Mouse (Mus musculus): ENCODE results near the gene Scamp1.
"Not testable (repeated sequence)": the region's sequence is repeated elsewhere in the genome, so short reads cannot be mapped to it uniquely, and the experiment has no call there.

Scamp1 gene

DNA sequence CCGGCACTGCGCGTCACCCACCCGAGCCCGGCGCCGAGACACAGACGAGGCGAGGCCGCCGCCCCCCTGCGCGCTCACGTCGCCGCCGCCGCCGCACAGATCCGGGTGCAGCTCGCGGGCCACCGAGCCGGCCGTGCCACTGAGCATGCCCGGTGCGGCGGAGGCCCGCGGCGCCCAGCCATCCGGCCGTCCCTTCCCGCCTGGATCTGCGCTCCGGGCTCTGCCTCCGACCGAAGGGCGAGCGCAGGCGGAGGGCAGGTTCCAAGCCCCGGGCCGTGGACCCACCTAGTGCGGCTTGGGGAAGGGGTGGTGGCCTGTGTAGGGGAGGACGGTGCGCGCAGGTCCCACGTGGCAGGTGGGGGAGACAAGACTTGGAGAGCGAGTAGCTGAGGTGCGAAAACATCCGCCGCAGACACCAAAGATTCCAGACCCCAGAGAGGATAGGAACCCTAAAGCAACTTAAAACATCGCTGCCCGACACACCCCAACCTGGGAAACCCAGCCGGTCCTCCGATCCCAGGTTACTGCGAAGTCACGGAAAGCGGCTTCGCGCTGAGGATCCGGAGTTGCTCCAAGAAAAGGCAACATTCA lies at the start of gene Scamp1:
Gene Scamp1, minus strand, starts transcription at position 577 of the 591 bp plus-strand sequence.
- peak; percentile 95 for DNase-seq

- DNase-seq = no peak
Measured at GRCm38 (mm10) chr13:94330392-94330979, 44.8 kb upstream of the Scamp1 start.

GRCm38 (mm10) chr13:94329005-94329404 lies 43.3 kb upstream of the Scamp1 start:
- DNase-seq = not testable (repeated sequence)

DNA sequence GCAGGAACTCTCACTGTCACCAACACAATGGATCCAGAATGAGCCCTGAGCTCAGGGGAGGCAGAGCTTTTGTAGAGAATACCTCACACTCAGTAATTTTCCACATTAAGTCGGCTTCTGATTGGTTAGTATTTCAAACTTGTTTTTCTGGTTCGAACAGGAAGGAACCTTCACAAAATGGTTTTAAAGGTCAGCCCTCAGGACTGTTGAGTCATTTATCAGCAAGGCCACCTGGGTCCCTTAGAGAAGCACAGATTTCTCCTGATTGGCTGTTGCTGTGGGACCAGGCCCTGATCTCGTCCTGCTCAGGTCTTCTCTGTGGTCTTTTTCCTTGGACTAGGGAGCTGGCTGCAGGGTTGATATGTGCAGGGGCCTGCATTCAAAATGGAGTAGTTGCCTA lies 42.4 kb upstream of the Scamp1 start:
- DNase-seq = no peak

DNA sequence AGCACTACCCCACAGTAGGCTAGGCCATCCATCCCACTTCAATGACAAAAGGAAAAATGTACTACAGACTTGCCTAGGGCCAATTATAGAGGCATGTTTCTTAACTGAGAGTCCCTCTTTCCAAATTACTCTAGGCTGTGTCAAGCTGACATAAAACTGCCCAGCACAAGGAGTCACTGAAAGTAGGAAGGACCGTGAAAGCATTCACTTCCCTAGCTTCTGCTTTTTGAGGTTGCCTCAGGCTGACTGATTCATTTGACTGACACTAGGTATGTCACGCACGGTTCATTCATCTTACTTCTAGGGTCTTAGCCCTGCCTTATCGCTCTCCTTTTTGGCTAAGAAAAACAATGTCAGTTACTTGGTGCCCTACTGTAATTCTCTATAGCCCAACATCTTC lies 36.8 kb upstream of the Scamp1 start:
- no peak for DNase-seq

DNA sequence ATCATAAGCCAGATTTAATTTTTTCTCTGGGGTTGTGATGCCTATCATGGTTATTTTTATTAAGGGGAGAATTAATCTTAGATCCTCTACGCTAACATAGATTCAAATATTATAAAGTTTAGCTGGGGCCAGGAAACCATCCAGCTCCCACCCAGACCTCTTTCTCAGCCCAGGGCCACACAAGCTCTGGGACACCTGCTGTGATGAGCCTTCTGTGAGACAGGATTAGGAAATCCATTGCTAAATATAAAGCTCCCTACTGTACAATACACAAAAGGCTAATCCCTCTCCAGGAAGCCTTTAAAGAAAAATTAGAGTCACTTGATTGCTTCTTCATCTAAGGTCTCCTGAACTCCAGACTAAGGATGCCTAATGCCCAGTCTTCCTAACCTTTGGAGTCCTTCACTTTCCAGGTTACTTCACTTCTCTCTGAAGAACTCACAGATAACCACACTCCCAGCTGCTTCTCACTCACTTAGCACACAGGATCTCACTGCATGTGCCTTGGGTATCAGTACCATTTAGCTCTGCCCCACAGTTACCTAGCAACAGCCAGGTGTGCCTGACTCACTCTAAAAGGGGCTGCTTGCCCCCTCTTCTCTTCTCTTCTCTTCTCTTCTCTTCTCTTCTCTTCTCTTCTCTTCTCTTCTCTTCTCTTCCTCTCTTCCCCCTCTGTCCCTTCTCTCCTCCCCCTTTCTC lies 35.6 kb upstream of the Scamp1 start:
- DNase-seq = no peak

- DNase-seq = no peak
Measured at GRCm38 (mm10) chr13:94316975-94317511, 31.4 kb upstream of the Scamp1 start.

DNA sequence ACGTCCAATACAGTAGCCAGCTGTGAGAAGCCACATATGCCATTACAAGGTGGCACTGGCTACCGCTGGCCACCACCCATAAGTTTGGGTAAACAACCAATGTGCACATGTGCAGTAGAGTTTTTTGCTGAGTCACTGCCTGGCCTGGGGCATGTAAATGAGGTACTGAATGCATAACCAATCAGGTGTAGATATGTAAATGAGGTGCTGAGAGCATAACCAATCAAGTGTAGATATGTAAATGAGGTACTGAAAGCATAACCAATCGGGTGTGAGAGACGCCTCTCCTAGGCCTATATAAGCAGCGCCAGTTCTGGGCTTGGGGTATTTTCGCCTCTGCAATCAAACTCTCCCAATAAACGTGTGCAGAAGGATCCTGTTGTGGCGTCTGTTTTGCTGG lies 27.2 kb upstream of the Scamp1 start:
- not testable (repeated sequence) for DNase-seq

DNA sequence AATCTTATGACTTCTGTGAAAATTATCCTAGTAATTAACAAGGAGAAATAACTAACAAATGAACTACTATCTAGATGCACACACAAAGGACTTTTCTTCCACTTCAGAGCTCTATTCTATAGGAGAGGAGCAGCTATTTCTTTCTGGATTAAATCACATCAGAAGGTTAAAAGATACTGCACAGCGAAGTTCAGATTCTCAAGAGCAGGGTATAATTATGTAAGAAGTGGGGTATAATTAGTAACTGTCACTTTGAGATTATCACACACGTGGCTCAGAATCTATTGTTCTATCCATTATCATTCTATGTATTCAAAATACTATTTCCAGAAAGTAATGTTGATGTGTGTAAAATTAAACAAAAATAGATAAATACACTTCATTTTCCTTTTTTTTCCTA lies 22.6 kb upstream of the Scamp1 start:
- no peak for DNase-seq

GRCm38 (mm10) chr13:94307531-94307930 lies 21.9 kb upstream of the Scamp1 start:
- DNase-seq = no peak

GRCm38 (mm10) chr13:94306968-94307289 lies 21.3 kb upstream of the Scamp1 start:
- DNase-seq = no peak

- DNase-seq = peak; percentile 57
Measured at GRCm38 (mm10) chr13:94306277-94306967, 20.8 kb upstream of the Scamp1 start.

DNA sequence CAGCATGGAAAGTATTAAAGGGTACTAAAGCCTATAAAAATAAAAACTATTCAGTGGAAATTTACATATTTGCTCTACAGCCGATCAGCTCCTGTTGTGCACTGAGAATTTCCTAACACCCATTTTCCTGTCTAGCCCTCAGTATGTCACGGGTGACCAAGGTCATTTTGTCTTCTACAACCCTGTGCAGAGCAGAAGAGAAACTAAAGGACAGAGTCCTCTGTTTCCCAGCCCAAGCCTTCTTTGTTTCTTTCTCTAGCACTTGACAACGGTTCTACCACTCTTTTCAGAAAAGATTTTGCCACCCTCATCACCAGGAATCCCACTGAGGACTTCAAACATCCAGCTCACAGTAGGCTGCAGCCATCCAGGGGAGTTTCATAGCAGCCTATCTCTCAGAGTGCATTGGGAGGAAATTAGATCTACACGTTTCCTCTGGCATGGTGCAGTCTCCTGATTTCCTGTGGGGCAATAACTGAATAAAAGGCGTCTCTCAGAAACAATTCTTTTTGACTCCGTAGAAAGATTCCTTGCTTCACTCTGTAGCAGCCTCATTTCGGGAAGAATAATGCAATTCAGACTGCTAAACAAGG lies 15.4 kb upstream of the Scamp1 start:
- no peak for DNase-seq

DNA sequence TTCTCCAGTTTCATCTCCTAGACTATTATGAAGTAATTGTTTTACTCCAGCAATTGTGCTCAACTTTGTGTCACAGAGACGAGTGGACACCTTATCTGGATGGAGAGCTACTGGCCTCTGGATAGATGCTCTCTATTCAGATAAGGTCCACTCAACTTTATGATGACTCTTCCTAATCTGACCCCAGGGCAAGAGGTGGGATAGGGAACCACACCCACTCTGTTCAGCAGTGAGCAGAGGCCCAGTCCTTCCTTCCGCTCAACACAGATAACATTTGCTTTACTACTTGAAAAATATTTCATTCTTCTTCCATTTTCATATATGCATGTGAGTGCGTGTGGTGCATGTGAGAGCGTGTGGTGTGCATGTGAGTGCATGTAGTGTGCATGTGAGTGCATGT lies 14.6 kb upstream of the Scamp1 start:
- no peak for DNase-seq

- no peak for DNase-seq
Measured at GRCm38 (mm10) chr13:94298401-94298800, 12.7 kb upstream of the Scamp1 start.

- no peak for DNase-seq
Measured at GRCm38 (mm10) chr13:94296371-94296770, 10.7 kb upstream of the Scamp1 start.

GRCm38 (mm10) chr13:94295922-94296321 lies 10.3 kb upstream of the Scamp1 start:
- DNase-seq = no peak

DNA sequence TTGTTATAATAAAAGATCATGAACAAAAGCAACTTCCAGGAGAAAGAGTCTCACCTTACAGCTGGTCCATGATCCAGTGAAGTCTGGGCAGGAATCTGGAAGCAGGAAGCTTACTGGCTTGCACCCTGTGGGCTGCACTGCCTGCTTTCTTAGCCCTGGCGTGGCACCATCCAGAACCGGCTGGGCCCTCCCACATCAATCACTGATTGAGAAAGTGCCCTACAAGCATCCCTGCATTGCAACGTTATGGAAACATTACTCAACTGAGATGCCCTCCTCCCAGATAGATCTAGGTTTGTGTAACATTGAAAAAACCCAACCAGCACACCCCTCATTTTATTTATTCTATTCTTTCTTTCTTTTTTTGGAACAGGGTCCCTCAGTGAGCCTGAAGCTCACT lies 9.2 kb upstream of the Scamp1 start:
- no peak for DNase-seq

DNA sequence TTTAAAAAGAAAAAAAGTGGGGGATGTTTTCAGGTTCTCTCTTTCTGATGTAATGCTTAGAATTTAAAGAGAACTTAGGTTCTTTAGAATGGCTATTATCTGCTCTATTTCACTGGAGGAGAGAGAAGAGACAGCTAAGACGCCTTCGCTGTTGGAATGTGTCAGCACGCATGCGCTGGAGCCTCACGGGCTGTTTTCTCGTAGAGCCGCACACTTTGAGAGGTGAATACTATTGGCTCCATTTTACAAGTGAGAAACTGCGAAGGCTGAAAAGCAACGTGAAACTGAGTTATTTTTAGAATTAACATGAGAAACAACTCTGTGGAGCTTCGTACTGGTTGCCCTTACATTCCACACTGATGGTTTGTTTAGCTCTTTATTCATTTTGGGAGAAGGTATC lies 8.3 kb upstream of the Scamp1 start:
- no peak for DNase-seq

- no peak for DNase-seq
Measured at GRCm38 (mm10) chr13:94286195-94286594, 538 bp upstream of the Scamp1 start.

DNA sequence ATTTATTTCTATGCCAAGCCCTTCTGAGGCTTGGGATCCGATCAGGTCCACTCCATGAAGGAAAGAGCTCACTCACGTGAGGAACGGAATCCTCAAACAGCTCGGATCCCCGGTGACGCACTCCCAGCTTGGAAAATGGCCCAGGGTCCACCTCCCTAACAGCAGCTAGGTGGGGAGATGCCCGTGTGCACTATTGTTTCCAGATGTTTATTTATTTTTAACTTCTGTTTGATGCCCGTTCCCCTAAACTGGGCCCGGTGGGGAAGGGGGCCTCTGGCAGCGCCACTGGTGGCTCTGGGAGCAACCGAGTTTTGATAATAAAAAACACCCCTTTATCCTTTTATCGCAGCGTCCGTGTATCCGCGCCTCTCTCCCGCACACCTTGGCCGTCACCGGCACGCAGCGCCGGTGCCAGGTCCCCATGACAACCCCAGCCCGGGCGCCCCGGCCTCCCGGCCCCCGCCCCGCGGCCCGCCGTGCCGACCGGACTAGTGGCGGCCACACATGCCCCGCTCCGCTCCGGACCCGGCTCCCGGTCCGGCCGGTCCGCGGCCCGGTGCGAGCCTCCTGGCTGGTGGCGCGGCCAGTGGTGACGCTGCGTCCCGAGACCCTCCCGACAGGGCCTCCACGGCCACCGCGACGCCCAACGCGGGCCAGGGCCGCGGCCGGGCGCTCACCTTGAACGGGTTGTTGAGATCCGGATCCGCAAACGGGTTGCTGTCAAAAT lies 951 bp downstream of the Scamp1 start:
- DNase-seq = peak; percentile 61

DNA sequence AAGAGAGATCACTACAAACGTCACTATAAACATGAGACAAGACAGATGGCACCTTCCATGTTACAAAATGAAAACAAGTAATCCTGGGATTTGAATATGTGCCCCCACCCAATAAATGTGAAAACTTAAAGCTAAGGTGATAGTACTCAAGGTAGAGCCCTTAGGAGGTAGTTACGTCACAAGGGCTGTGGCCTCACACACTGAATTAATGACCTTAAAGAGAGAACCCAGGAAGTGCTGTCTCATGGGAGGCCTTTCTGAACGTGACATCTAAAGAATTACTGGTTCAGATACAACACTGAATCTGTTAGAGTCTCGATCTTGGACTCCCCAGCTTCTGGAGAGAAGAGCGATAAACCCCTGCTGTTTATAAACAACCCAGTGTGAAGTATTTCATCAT lies 6.2 kb downstream of the Scamp1 start:
- no peak for DNase-seq

- no peak for DNase-seq
Measured at GRCm38 (mm10) chr13:94271284-94271683, 14.4 kb downstream of the Scamp1 start.
